Mouse (Mus musculus) left cerebral cortex, adult 18-20 months (tissue): ENCODE measurements around the gene Fanci. TPM values are rescaled to one million over a fixed set of nuclear protein-coding genes. Genes with fewer than 3 reads are reported as not detected.

Experiments used
- DNase-seq, 2 experiments: peaks; one replicate each; pipeline ENCODE4 v3.0.0; 2021 to 2022; ENCODE audit warnings: low spot score in 2 of 2, mixed read lengths in 1 of 2
- long read RNA-seq, 2 experiments: library from polyadenylated mRNA; stranded (forward); transcript quantifications; one replicate each; pipeline ENCODE4 v2.0.0; 2021
- total RNA-seq, 2 experiments: library from RNA; stranded (reverse); gene quantifications; 2 replicates each; pipeline ENCODE4 v1.2.3; 2021

Fanci gene
- 1 to 10 TPM in 1 of 2 experiments, under 1 TPM in 1; 0.42 to 1.3 TPM for total RNA-seq
- long read RNA-seq, experiment 1, partial matches to known transcripts = 0 of 1 reads
- long read RNA-seq, experiment 1, other reads (novel, unspliced or antisense) = 1 of 1 reads
- long read RNA-seq, experiment 2, partial matches to known transcripts = 0 of 2 reads
- long read RNA-seq, experiment 2, other reads (novel, unspliced or antisense) = 2 of 2 reads

DNA sequence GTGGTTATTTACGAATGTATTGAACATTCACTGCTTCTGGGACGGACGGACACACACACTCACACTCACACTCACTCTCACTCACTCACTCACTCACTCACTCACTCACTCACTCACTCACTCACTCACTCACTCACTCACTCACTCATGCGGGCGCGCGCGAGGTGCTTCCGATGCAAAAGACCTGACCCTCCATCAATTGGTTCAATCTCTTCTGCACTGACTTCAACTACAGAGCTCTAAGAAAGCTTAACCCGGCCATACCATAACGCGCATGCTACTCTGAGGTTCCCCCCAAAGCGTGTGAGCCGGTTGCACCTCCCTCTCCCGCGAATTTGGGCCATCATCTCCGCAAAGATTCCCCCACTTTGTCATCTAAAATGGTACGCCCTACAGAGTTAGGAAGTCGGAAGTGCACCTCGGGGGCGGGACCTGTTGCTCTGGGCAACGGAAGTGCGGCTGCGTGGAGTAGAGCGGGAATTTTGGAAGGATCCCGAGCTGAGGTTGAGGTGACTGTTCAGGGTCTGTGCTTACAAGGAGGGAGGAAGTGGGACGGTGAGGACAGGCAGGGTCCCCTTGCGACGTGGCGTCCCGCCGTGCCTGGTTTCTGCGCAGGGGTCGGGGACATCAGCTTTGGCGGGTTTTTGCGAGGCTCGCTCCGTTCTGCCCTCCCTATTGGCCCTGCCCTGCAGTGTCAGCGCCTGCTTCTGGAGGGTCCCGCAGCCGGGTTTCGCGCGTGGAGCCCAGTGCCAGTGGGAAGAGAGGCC is at the start of gene Fanci:
Fanci (plus strand) TSS at position 47 of the 767 bp plus-strand sequence.
- peak; percentile 95 to 97 for DNase-seq

DNA sequence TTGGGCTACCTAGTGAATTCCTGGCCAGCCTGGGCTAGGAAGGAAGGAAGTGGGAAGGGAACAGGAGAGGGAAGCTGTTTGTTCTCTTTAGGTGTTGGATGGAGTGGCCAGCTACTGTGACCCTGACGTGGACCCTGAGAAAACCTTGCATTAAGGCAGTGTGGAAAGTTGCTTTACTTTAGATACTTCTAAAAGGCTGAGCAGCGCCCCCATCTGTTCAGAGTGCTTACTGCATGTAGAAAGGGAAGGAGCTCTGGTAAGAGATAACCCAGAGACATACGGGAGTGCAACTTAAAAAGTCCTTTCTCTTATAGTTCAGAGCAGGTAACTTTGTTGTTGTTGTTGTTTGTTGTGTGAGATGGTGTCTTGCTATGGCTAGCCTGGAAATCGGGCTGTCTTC is 45.8 kb upstream of the Fanci start:
- peak in 1 of 2 experiments; percentile 73 for DNase-seq

DNA sequence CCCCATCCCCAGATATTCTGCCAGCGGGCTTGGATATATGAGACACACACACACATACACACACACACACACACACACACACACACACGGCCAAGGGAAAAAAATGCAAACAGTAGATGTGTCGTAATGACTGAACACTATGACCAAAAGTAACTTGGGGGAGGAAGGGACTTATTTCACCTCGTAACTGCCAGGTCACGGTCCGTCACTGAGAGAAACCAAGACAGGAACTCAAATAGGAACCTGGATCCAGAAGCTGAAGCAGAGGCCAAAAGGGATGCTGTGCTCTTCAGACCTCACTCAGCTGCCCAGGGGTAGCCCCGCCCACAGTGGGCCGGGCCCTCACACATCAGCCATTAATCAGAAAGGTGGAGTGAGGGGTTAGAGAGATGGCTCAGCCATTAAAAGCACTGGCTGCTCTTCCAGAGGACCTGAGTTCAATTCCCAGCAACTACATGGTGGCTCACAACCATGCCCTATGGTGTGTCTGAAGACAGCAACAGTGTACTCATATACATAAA is 45.1 kb upstream of the Fanci start:
- DNase-seq = no peak

DNA sequence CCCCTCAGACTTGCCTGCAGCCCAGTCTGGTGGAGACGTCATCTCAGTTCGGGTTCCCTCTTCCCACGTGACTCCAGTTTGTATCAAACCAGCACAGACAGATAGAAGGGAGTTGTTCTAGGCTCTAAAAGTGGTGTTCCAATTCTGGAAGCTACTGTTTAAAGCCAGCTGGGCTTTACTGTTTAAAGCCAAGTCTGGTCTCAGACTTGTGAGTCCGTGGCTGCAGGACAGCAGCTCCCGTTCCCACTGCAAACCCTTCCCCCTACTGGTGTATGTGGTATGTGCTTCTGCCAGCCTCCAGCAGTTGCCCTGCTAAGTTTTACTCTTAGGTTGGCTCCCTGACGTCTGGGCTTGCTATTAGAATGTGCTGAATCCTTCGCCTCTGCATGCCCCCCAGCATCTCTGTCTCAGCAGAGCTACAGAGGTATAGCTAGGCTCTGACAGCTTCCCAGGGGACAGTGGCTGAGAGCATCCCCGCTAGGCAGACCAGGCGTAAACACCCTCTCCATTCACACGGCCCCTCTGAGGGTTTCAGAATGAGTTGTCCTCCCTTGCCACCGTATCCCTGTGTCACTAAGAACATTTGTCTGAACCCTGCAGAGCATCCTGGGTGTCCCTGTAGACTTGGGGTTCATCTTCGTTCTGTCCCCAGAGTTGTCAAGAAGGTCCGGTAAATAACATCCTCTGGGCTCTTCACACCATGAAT is 44.5 kb upstream of the Fanci start:
- DNase-seq = no peak

DNA sequence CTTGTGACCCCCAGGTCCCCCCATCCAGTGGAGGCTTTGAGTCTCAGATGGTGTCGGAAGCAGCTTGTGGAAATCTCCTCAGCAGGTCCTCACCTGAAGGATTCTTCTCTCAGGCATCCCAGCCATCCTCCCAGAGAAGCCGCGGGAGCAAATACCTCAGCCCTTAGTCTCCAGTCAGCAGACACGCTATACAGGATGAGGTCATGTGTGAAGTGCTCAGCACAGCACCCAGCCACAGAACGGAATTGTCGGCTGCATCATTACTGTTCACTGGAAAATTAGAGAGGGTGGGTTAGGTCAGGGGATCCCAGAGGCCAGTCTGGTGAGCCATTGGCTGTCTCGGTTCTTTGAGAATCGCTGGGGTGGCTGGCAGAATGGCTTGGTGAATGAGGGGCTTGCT is 42.9 kb upstream of the Fanci start:
- DNase-seq = no peak

DNA sequence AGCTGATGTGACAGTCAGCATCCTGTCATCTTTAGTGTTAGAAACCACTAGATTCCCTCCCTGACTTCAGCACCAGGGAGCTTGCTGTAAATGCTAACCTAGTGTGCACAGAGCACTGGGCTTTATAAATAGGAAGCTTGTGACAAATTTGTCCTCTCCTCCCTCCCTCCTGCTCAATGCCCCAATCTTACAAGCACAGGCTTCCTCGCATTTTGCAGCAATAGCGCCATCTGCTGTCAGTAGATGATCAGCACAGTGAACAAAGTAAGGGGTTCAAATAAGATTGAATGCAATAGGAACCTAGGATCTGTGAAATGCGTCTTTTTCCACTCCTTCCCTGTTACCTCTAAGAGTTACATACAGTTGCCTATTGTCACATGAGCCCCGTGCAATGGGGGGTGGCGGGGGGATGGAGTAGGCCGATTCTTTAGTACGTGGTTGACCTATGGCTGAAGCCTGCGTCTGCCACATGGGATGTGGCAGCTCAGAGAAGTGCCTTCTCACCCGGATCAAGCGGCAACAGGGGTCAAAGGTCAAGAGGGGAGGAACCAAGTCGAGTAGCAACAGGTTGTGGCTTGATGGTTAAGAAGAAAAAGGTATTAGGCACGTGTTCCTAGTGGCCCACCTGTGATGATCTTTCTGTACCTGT is 41.9 kb upstream of the Fanci start:
- DNase-seq = peak; percentile 84 to 87

DNA sequence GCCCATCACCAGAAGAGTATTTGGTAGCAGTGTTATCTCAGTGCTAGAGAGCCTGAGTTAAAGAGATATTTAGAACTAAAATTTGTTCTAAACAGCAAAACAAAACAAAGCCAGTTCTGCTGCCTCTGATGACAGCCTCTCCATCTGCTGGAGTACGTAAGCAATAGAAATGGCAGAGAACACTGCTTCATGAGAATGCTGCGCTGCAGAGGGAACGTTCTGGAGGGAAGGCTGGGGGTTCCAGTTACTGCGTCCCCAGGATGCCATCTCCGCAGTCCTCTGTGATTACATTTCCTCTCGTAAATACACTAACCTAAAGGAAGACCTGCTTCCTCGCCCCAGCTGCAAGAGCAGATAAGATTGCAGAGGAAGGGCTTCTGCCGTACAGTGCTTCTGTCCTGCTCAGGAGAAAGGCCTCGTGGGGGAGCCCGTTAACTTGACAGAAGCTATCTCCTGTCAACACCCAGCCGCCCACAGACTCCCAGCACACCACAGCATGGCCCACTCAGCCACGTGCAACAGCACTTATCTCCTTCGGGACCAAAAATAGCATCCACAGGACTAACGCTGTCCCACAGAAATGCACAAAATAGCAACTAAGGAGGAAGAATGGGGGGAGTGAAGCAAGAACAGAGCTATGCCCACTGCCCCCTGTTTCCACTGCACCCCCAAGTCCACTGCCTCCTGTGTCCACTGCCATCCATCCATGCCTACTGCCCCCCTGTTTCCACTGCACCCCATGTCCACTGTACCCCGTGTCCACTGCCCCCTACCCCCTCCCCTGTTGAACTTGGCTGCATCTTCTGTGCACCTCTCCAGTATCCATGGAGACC is 33.2 kb upstream of the Fanci start:
- peak; percentile 84 to 90 for DNase-seq

DNA sequence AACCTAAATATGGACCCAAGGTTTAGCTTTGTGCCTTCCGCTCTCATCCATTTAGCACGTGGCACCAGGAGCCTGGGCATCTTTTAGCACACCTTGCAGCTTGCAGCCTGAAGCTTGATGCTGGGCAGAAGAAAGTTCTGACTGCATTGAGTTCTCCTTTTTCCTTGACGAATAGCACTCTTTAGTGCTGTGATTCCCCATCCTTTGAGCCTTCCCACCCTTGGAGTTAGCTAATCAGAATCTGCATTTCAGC is 32.6 kb upstream of the Fanci start:
- peak in 1 of 2 experiments; percentile 22 for DNase-seq

DNA sequence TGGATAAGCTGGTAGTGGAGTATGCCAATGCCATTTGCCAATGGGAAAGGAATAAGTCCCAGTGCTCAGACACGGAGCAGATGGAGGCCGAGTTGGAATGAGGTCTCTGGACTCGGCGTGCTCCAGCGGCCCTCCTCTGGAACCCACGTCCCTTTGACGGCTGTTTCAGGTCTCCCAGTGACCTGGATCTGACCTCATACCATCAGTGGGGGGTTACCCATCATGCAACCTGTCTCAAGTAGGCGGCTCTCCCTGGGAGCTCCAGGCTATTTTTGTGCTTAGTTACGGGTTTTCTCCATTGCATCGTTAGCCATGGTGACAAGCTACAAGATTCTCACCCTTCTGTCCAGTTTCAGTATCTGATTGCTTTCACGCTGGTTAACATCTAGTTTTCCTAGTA is 31.7 kb upstream of the Fanci start:
- no peak for DNase-seq

DNA sequence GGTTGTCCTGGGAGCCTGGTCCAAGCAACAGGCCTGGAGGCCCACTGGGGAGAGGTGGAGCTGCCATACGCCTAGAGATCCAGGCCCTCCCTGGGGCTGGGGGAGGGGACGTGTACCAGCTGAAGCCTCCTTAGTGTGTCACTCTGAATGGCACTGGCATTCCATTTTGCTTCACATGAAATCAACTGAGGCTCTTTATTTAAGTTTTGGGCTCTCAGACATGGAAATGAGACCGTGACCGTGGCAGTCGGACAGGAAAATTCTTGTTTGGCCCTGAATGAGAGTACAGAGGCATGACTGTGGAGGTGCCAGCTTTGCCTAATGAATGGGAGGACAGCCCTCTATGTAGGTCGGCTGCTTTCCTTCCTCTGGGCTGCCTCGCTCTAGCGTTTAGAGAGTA is 29.5 kb upstream of the Fanci start:
- peak in 1 of 2 experiments; percentile 38 for DNase-seq

DNA sequence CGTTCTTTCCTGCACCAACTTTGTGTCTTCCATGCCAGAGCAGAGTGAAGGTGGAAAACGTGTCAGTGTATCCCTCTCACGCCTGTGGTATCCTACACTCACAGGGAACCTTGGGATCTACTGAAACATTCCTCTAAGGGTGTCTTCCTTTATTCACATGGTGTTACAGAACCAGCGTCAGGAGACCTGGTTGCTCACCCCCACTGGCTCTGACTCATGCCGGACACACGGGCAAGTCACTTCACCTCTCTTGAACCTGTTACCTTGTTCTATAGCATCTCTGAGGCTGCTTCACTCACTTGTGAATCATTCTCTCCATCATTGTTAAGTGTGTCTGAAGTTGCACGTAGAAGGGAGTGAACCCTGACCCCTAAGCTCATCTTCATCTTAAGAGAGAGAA is 28.9 kb upstream of the Fanci start:
- no peak for DNase-seq

DNA sequence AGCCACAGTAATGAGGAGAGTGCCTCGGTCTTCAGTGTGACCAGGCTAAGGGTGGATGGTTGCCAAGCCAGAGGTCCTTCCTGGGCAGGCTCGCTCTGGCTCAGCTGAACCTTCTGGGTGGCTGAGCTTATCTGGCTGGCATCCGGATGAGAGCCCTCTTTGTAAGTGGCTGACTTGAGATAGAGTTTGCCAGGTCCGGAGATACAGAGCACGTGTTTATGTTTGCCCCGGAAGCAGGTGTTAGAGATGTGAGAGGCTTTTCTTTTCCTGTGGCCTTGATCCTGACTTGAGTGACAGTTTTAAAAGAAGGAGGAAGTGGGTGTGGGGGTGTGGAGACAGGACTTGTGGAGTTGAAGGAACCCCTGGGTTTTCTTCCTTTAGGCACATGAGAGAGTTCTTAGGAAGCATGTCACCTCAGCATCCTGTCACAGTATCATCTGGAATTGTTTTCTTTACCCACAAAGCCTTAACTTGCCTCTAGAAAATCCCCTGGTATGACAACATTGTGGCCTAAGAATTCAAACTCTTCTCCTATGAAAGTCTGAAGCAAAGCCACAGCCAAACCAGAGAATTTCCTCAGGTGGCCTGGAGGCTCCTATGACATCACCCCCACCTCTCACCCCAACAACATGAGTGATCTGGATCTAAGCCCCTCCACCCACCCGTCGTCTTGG is 28.2 kb upstream of the Fanci start:
- DNase-seq = peak in 1 of 2 experiments; percentile 23

DNA sequence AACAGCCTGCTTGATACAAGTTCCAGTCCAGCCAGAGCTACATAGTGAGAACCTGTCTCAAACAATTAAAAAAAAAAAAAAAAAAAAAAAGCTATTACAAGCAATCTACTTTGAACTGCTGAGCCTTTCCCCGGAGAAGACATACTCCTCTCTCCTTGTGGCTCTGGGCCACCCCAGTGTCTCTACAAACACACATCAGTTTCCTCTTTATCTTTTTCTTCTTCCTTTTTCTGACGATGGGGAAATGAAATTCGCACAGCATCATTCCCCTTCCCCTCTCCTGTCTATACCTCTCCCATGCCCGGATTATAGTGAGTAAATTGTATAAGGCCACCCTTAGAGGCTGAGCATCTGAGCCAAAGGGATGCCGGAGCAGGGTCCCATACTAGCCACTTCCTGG is 23.1 kb upstream of the Fanci start:
- DNase-seq = no peak

DNA sequence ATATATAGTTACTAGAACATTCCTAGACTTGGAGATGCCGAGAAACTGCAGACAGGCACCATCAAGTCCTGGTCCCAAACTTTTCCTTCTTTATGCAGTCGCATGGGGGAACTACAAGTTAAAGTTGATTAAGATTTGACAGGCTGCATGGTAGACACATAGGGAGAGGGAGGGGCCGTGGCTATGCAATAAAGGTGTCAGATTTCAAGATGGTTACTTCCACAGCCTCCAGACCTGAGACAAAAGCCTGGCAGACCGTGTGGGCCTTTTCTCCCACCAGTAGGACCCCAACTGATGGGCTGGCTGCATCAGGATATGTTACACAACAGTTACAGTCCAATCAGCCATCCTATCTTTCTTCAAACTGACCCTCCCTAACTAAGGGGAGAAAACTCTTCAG is 22.3 kb upstream of the Fanci start:
- no peak for DNase-seq

DNA sequence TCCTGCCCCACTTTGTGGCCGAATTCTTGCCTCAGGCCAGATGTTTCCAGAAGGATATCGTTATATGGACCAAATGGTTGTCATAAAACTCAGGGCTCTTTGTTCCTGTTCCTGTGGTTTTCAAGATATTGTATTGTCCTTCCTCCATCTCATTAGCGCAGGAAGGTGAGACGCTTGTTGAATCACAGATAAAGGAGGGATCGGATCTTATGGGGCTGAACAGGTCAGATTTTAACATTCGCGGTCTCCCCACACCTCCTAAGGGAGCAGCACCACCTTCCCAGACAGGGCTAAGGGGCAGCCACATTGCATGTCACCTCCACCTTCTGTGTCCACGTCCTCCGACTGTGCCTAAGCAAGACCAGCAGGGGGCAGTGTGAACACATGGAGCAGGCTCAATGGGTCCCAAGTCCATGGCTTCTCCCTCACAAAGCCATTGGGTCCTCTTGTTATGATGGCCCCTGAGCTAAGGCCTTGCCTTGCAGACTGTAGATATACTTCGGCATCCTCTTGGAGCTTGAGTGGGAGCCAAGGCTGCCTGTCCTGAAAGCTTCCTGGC is 20.3 kb upstream of the Fanci start:
- peak; percentile 76 to 85 for DNase-seq

DNA sequence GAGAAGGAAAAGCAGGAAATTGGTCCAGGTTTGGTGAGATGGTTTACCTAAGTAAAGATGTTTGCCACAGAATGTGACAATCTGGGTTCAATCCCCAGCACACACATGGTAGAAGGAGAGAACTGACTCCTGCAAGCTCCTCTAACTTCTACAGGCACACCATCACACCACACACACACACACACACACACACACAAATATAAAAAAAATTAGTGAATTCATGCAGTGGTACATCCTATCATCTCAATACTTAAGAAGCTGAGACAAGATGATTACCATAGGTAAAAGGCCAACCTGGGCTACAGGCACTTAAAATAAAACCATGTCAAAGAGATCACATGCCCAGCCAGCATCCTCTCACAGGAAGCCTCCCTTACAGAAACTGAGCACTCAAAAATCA is 17.7 kb upstream of the Fanci start:
- no peak for DNase-seq

DNA sequence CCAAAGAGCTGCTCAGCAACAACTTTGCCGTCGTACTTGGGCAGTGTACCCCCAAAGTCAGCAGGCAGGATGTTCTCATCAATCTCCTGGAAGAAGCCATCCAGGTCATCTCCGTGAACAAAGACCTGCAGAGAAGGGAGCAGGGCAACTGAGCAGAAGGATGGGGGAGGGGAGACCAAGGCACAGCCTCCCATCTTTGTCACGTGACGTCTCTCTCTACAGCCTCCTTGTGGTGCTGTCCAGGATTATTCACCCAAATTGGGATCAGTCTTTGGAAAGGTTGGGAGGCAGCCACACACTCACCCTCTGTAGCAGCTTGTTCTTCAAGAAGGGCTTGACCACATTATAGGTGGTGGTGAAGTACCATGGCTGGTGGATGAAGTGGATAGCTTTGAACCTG is 16.1 kb upstream of the Fanci start:
- no peak for DNase-seq

DNA sequence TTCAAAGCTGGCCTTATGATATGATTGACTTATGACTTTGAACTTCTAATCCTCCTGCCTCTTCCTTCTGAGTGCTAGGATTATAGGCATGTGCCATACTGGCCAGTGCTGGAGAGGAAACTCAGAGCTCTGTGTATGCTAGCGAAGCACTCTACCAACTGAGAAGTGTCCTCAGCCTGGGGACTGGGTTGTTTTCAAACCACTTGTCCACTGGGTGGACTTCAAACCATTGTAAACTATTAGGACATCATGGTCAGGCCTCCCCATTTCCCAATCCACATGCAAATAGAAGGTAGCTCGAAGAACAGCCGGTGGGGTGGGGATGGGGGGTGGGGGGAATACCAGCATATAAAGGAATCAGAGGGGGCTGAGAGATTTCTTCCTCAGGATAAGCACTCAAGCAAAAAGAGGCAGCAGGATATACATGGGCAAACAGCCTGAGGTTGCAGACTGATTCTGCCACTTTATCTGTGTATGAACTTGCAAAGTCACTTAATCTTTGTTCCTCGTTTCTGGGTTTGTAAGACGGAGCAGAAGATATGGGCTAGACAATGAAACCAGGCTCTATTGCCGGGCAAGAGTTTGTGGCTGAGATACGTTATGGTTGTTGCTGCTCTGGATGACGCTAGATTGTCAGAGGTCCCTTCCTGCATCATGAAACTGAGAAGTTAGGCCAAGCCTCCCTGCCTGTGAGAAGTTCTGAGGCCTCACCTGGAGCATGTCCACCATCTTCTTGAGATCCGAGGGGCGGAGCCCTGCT is 15.0 kb upstream of the Fanci start:
- DNase-seq = no peak

DNA sequence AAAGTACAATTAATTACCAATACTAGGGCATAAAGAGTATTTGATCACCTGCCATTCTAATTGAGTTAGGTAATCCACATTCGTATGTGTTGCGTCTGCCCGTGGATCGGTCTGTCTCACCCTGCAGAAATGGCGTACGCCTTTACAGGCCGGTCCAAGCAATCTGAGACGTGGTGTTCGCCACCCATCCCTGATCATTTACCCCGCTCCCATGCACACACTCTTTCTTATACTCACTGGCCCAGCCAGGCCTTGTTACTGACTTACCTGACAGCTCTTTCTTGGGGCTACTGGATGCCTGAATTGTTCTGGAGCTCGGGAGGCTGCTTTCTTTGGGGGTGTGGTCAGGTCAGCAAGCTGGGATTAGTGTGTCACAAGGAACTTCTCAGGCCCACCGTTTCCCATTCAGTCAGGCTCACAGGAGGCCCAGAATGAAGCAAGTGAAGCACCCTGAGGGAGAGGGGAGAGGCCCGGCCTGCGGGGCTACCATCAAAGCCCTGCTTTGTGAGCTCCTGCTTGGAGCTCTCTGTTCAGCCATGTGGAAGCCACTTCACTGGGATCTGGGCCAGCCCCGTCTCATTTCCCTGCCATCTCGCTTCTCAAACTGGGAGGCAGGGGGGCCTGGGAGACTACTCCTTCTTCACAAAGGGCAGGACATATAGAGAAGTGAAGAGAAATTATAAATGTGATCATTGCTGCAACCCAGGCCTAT is 5.2 kb upstream of the Fanci start, which contains the start of gene Rlbp1:
Rlbp1 (minus strand) TSS at position 627 of the 712 bp plus-strand sequence.
- no peak for DNase-seq
